Mouse (Mus musculus) CH12.LX (cell line): ENCODE measurements around the gene Vps4a. TPM values are rescaled to one million over a fixed set of nuclear protein-coding genes. Genes with fewer than 3 reads are reported as not detected.

Experiments
- DNase-seq: peaks from one replicate; pipeline ENCODE4 v3.0.0-alpha.2; 2013; ENCODE audit errors: extremely low read depth
- H3K27ac ChIP-seq: 2 replicates; pipeline ENCODE4 v1.5.1; 2012; ENCODE audit warnings: low read depth, mild to moderate bottlenecking, control low read depth, moderate library complexity; ENCODE audit not compliant: insufficient read depth
- H3K27me3 ChIP-seq: replicated peaks from 2 replicates; pipeline ENCODE3; 2012; ENCODE audit warnings: inconsistent platforms
- H3K36me3 ChIP-seq, 2 experiments: replicated peaks in 1 of 2; 2 replicates each; pipeline versions ENCODE3 to v1.6.1; 2012; ENCODE audit warnings: inconsistent platforms in 1 of 2, low read length in 1 of 2, mild to moderate bottlenecking in 1 of 2, mixed read lengths in 1 of 2, moderate library complexity in 1 of 2; ENCODE audit not compliant: control insufficient read depth in 1 of 2, insufficient read depth in 1 of 2
- H3K4me1 ChIP-seq, 2 experiments: 2 replicates each; pipeline ENCODE4 v1.6.1; 2012; ENCODE audit warnings: inconsistent platforms in 1 of 2, moderate library complexity in 1 of 2; ENCODE audit not compliant: insufficient read depth in 2 of 2, control insufficient read depth in 1 of 2
- H3K4me2 ChIP-seq: 2 replicates; pipeline ENCODE4 v1.6.1; 2012; ENCODE audit warnings: low read depth, mild to moderate bottlenecking, control low read depth; ENCODE audit not compliant: poor library complexity, insufficient read depth, severe bottlenecking
- H3K4me3 ChIP-seq, 3 experiments: fragments of 150-350 bp in 1 of 3; sonication (generic) in 1 of 3; replicated peaks in 1 of 3; 2 replicates each; pipeline versions ENCODE3 to v1.5.1; 2011 to 2012; ENCODE audit warnings: low read depth in 2 of 3, low read length in 2 of 3, mild to moderate bottlenecking in 2 of 3, moderate library complexity in 2 of 3, control low read depth in 1 of 3, improper control_type of control experiment in 1 of 3, inconsistent platforms in 1 of 3, mixed read lengths in 1 of 3; ENCODE audit not compliant: poor library complexity in 1 of 3
- H3K79me2 ChIP-seq: replicated peaks from 2 replicates; pipeline ENCODE4 v1.6.1; 2012; ENCODE audit warnings: mild to moderate bottlenecking, moderate library complexity; ENCODE audit not compliant: control insufficient read depth, poor library complexity, insufficient read depth, severe bottlenecking; ENCODE audit errors: extremely low read depth
- H3K9ac ChIP-seq: 2 replicates; pipeline ENCODE4 v1.6.1; 2012; ENCODE audit warnings: low read depth, mild to moderate bottlenecking, control low read depth, moderate library complexity; ENCODE audit not compliant: insufficient read depth
- H3K9me3 ChIP-seq: replicated peaks from 2 replicates; pipeline ENCODE3; 2012; ENCODE audit warnings: low read length, inconsistent platforms, mixed read lengths
- BHLHE40 ChIP-seq: IDR thresholded peaks from 2 replicates; pipeline ENCODE4 v1.6.1; 2011; ENCODE audit warnings: mild to moderate bottlenecking, low read depth, low read length, improper control_type of control experiment
- CHD2 ChIP-seq: IDR thresholded peaks from 2 replicates; pipeline ENCODE4 v1.6.1; 2011; ENCODE audit warnings: low read length, improper control_type of control experiment
- CTCF ChIP-seq, 2 experiments: IDR thresholded peaks in 1 of 2; conservative IDR thresholded peaks in 1 of 2; 2 replicates each; pipeline ENCODE4 v1.5.1; 2011 to 2012; ENCODE audit warnings: low read depth in 2 of 2, low read length in 2 of 2, improper control_type of control experiment in 1 of 2, inconsistent platforms in 1 of 2, mild to moderate bottlenecking in 1 of 2, moderate library complexity in 1 of 2
- E2F4 ChIP-seq: IDR thresholded peaks from 2 replicates; pipeline ENCODE4 v1.6.1; 2011; ENCODE audit warnings: low read depth, low read length, improper control_type of control experiment; ENCODE audit not compliant: insufficient replicate concordance
- ELF1 ChIP-seq: IDR thresholded peaks from 2 replicates; pipeline ENCODE4 v1.6.1; 2014; ENCODE audit warnings: low read depth, mild to moderate bottlenecking, inconsistent platforms, low read length, improper control_type of control experiment
- ETS1 ChIP-seq: conservative IDR thresholded peaks from 2 replicates; pipeline ENCODE4 v1.6.1; 2012; ENCODE audit warnings: low read depth, mild to moderate bottlenecking, inconsistent platforms, low read length, improper control_type of control experiment, moderate library complexity
- HCFC1 ChIP-seq: IDR thresholded peaks from 2 replicates; pipeline ENCODE4 v1.6.1; 2012; ENCODE audit warnings: low read depth, mild to moderate bottlenecking, inconsistent platforms, low read length, improper control_type of control experiment
- IRF4 ChIP-seq: IDR thresholded peaks from 2 replicates; pipeline ENCODE4 v1.6.1; 2014; ENCODE audit warnings: low read depth, mild to moderate bottlenecking, inconsistent platforms, low read length, improper control_type of control experiment
- KAT2A ChIP-seq: IDR thresholded peaks from 2 replicates; pipeline ENCODE4 v1.6.1; 2012; ENCODE audit warnings: low read length, improper control_type of control experiment, inconsistent platforms; ENCODE audit not compliant: insufficient replicate concordance
- MAX ChIP-seq: IDR thresholded peaks from 2 replicates; pipeline ENCODE4 v1.6.1; 2011; ENCODE audit warnings: low read length, improper control_type of control experiment
- MEF2A ChIP-seq: IDR thresholded peaks from 2 replicates; pipeline ENCODE4 v1.6.1; 2014; ENCODE audit warnings: low read depth, mild to moderate bottlenecking, inconsistent platforms, low read length, improper control_type of control experiment, borderline replicate concordance
- MXI1 ChIP-seq: IDR thresholded peaks from 2 replicates; pipeline ENCODE4 v1.6.1; 2011; ENCODE audit warnings: mild to moderate bottlenecking, low read depth, low read length, improper control_type of control experiment
- MYC ChIP-seq: IDR thresholded peaks from 2 replicates; pipeline ENCODE4 v1.6.1; 2011; ENCODE audit warnings: low read depth, mild to moderate bottlenecking, improper control_type of control experiment, low read length
- NELFE ChIP-seq: IDR thresholded peaks from 2 replicates; pipeline ENCODE4 v1.6.1; 2011; ENCODE audit warnings: low read depth, low read length, improper control_type of control experiment
- NRF1 ChIP-seq: IDR thresholded peaks from 2 replicates; pipeline ENCODE4 v1.6.1; 2014; ENCODE audit warnings: low read depth, mild to moderate bottlenecking, inconsistent platforms, low read length, improper control_type of control experiment, moderate library complexity
- POLR2A ChIP-seq: IDR thresholded peaks from 2 replicates; pipeline ENCODE4 v1.6.1; 2011; ENCODE audit warnings: low read depth, mild to moderate bottlenecking, improper control_type of control experiment, low read length
- RAD21 ChIP-seq: IDR thresholded peaks from 2 replicates; pipeline ENCODE4 v1.6.1; 2011; ENCODE audit warnings: low read depth, mild to moderate bottlenecking, low read length, improper control_type of control experiment, moderate library complexity
- SIN3A ChIP-seq: IDR thresholded peaks from 2 replicates; pipeline ENCODE4 v1.6.1; 2012; ENCODE audit warnings: low read length, improper control_type of control experiment, inconsistent platforms
- TBP ChIP-seq: conservative IDR thresholded peaks from 2 replicates; pipeline ENCODE4 v1.6.1; 2011; ENCODE audit warnings: low read depth, low read length, improper control_type of control experiment
- TCF12 ChIP-seq: IDR thresholded peaks from 2 replicates; pipeline ENCODE4 v1.6.1; 2014; ENCODE audit warnings: low read depth, mild to moderate bottlenecking, inconsistent platforms, low read length, improper control_type of control experiment
- UBTF ChIP-seq: IDR thresholded peaks from 2 replicates; pipeline ENCODE4 v1.6.1; 2012; ENCODE audit warnings: low read depth, mild to moderate bottlenecking, inconsistent platforms, low read length, improper control_type of control experiment, moderate library complexity
- USF1 ChIP-seq: IDR thresholded peaks from 2 replicates; pipeline ENCODE4 v1.6.1; 2014; ENCODE audit warnings: low read depth, mild to moderate bottlenecking, inconsistent platforms, low read length, improper control_type of control experiment
- USF2 ChIP-seq: conservative IDR thresholded peaks from 2 replicates; pipeline ENCODE4 v1.6.1; 2011; ENCODE audit warnings: low read depth, low read length, improper control_type of control experiment
- ZC3H11A ChIP-seq: IDR thresholded peaks from 2 replicates; pipeline ENCODE4 v1.6.1; 2012; ENCODE audit warnings: low read depth, mild to moderate bottlenecking, inconsistent platforms, low read length, improper control_type of control experiment
- dilution Hi-C: fragments of 300-500 bp; cut with MboI; formaldehyde crosslinking; loops from 2 replicates; pipeline ENCODE4 v1.14.3; 2020; ENCODE audit warnings: low sequenced_read_pairs; ENCODE audit not compliant: extremely low pct_unique_long_range_greater_than_20kb, extremely low pct_ligation_motif_present
- in situ Hi-C: fragments of 300-500 bp; cut with MboI; formaldehyde crosslinking; loops from 3 replicates; pipeline ENCODE4 v1.14.3; 2019; ENCODE audit warnings: low sequenced_read_pairs, low pct_ligation_motif_present, low pct_unique_long_range_greater_than_20kb, mixed read lengths
- polyA plus RNA-seq: library from polyadenylated mRNA; unstranded; fragments of >175 nt; gene quantifications from 2 replicates; pipeline ENCODE4 v1.2.1, GENCODE M21; 2012; ENCODE audit warnings: low read depth; ENCODE audit not compliant: insufficient read length
- total RNA-seq, 2 experiments: library from RNA; depleted of rRNA; stranded (reverse); fragments of 300-350 nt in 1 of 2; fragments of >200 nt in 1 of 2; gene quantifications; 2 replicates each; pipeline ENCODE4 v1.2.3; 2012 to 2014

Gene Vps4a
- total and polyA plus RNA-seq, 3 experiments = 26.9 to 31.4 (median 27.1) TPM

GRCm38 (mm10) chr8:107048061-107048941 is 17.3 kb downstream of the Vps4a start, which contains the start of gene Pdf:
Pdf (minus strand) TSS chr8:107048614.
- Histone ChIP-seq H3K36me3 (peaks cover 65 to 76% of the 10 kb centered on the region in 2 experiments), H3K27me3 (no peaks in the 10 kb centered on the region), H3K9ac (peak within 1 kb of the TSS; percentile 74), H3K79me2 (peaks cover 24% of the 10 kb centered on the region), H3K9me3 (no peaks in the 10 kb centered on the region), H3K4me3 (peak within 1 kb of the TSS; percentile 76 to 91 (median 90)), H3K4me1 (peaks cover 5 to 39% of the 10 kb centered on the region in 2 experiments; a peak in 3 of 4 replicates), H3K27ac (peak within 1 kb of the TSS; percentile 80), H3K4me2 (peak within 1 kb of the TSS; percentile 88)
- in situ Hi-C loops (no loop called here), dilution Hi-C loops (no loop called here)
- peak; percentile 49; the same call in 1 of the 2 replicates for TF ChIP-seq TBP
- TF ChIP-seq MXI1 = peak; percentile 81; the same call in 1 of the 2 replicates
- TF ChIP-seq E2F4 = no peak
- TF ChIP-seq MYC = peak; percentile 57
- no peak for TF ChIP-seq RAD21
- 0 out of 2 replicates have a peak, but pooled peaks have one; percentile 40 for TF ChIP-seq KAT2A
- peak; percentile 69; the same call in 1 of the 2 replicates for TF ChIP-seq BHLHE40
- peak; percentile 67 for TF ChIP-seq MAX
- TF ChIP-seq ZC3H11A = no peak
- TF ChIP-seq SIN3A = peak; percentile 63
- TF ChIP-seq IRF4 = peak; percentile 19; the same call in 1 of the 2 replicates
- peak; percentile 71 for TF ChIP-seq NELFE
- no peak for TF ChIP-seq USF1
- TF ChIP-seq TCF12 = peak; percentile 55
- TF ChIP-seq UBTF = 0 out of 2 replicates have a peak, but pooled peaks have one; percentile 31
- 0 out of 2 replicates have a peak, but pooled peaks have one; percentile 11 for TF ChIP-seq CHD2
- no peak for TF ChIP-seq USF2
- peak; percentile 84 for TF ChIP-seq ELF1
- no peak for TF ChIP-seq CTCF (conservative IDR thresholded peaks at IDR 0.05 in 1 of 2, IDR thresholded peaks at IDR 0.05 in 1 of 2; ENCODE audit: low read depth in 2 of 2, low read length in 2 of 2)
- TF ChIP-seq HCFC1 = peak; percentile 80
- TF ChIP-seq NRF1 = peak; percentile 85
- TF ChIP-seq ETS1 = no peak
- TF ChIP-seq POLR2A = peak; percentile 86
- no peak for TF ChIP-seq MEF2A
- peak; percentile 69 for DNase-seq
